Mouse (Mus musculus): ENCODE results near the gene Ap4m1.

- TF ChIP-seq CTCF (IDR thresholded peaks at IDR 0.05; ENCODE audit: control insufficient read depth, insufficient read depth, low read length) (no peak), POLR2A (IDR thresholded peaks at IDR 0.05; ENCODE audit: borderline replicate concordance, control insufficient read depth, low read depth, low read length) (no peak)
Measured at GRCm38 (mm10) chr5:138163610-138164009, 8.2 kb upstream of the Ap4m1 start.

Measured in bone marrow, adult 2 months (tissue).